Mouse (Mus musculus) midbrain, embryonic 14.5 days (tissue): Measurements from ENCODE around the gene Nhlh1. TPM values are rescaled to one million over a fixed set of nuclear protein-coding genes. Genes with fewer than 3 reads are reported as not detected.
A peak's percentile ranks its signal among the peaks of the same experiment; 100 is the strongest.

Experiments
- ATAC-seq: fragments of 200-750 bp; cut with Nextera tagmentation; 2 replicates; pipeline ENCODE4 v1.8.0; 2017; ENCODE audit warnings: moderate number of reproducible peaks, moderate library complexity; ENCODE audit not compliant: low FRiP score, low TSS enrichment
- DNase-seq: peaks from one replicate; pipeline ENCODE4 v3.0.0-alpha.2; 2015
- H3K27ac ChIP-seq: fragments of 300-500 bp; sonication (generic); replicated peaks from 2 replicates; pipeline ENCODE4 v1.5.1; 2014; ENCODE audit warnings: mild to moderate bottlenecking, low read depth, low read length, moderate library complexity
- H3K27me3 ChIP-seq: fragments of 300-500 bp; sonication (generic); 2 replicates; pipeline ENCODE4 v1.6.1; 2014; ENCODE audit warnings: low read length, control low read depth, mixed read lengths; ENCODE audit not compliant: control insufficient read depth, insufficient read depth
- H3K36me3 ChIP-seq: fragments of 300-500 bp; sonication (generic); 2 replicates; pipeline ENCODE4 v1.6.1; 2014; ENCODE audit warnings: low read length, control low read depth; ENCODE audit not compliant: control insufficient read depth, insufficient read depth
- H3K4me1 ChIP-seq: fragments of 300-500 bp; sonication (generic); 2 replicates; pipeline ENCODE4 v1.6.1; 2014; ENCODE audit warnings: mild to moderate bottlenecking, antibody characterized with exemption, low read length, control low read depth; ENCODE audit not compliant: control insufficient read depth, insufficient read depth
- H3K4me2 ChIP-seq: fragments of 300-500 bp; sonication (generic); 2 replicates; pipeline ENCODE4 v1.6.1; 2014; ENCODE audit warnings: mild to moderate bottlenecking, low read length, moderate library complexity
- H3K4me3 ChIP-seq: fragments of 300-500 bp; sonication (generic); replicated peaks from 2 replicates; pipeline ENCODE4 v1.5.1; 2014; ENCODE audit warnings: low read depth, low read length
- H3K9ac ChIP-seq: fragments of 300-500 bp; sonication (generic); replicated peaks from 2 replicates; pipeline ENCODE4 v1.6.1; 2014; ENCODE audit warnings: mild to moderate bottlenecking, low read length, moderate library complexity
- H3K9me3 ChIP-seq: fragments of 300-500 bp; sonication (generic); 2 replicates; pipeline ENCODE4 v1.6.1; 2016; ENCODE audit warnings: low read length, control low read depth, mixed read lengths; ENCODE audit not compliant: control insufficient read depth
- WGBS: fragments of 180-500 bp; shearing (Covaris S2); extraction: QIAGEN DNeasy Blood & Tissue Kit; methylation state at CpG from one replicate; pipeline ENCODE4 v1.1.7; 2014; 5-methylcytosine and 5-hydroxymethylcytosine counted together
- polyA plus RNA-seq: library from polyadenylated mRNA; unstranded; fragments of >200 nt; fragmentation: Nextera tagmentation; extraction: Ambion mirVana; gene quantifications from 2 replicates; pipeline ENCODE4 v1.2.1, GENCODE M21; 2014

Gene Nhlh1
- polyA plus RNA-seq, 1 experiment from 2014 or later: 5.5 TPM

GRCm38 (mm10) chr1:172061217-172061616 lies 3.8 kb upstream of the Nhlh1 start:
- no peak for DNase-seq
- peaks cover 23% of the 10 kb centered on the region for H3K36me3 ChIP-seq
- no peaks in the 10 kb centered on the region for H3K9me3 ChIP-seq
- H3K27me3 ChIP-seq: no peaks in the 10 kb centered on the region
- no peak overlapping the region for H3K4me2 ChIP-seq
- 18% methylated on average over 8 of the region's 8 CpGs for WGBS
- peaks cover 36% of the 10 kb centered on the region; the same call in 1 of the 2 replicates for H3K4me1 ChIP-seq
- peak overlapping the region; percentile 77 for H3K27ac ChIP-seq
- no peak overlapping the region for H3K9ac ChIP-seq
- peak; percentile 38; the same call in 1 of the 2 replicates for ATAC-seq
- H3K4me3 ChIP-seq: no peak overlapping the region

GRCm38 (mm10) chr1:172060659-172061058 lies 3.3 kb upstream of the Nhlh1 start:
- Histone ChIP-seq H3K9ac (no peak overlapping the region), H3K27ac (peak overlapping the region; percentile 77), H3K27me3 (no peaks in the 10 kb centered on the region), H3K4me3 (no peak overlapping the region), H3K4me1 (peaks cover 36% of the 10 kb centered on the region; the same call in 1 of the 2 replicates), H3K4me2 (no peak overlapping the region), H3K36me3 (peaks cover 17% of the 10 kb centered on the region), H3K9me3 (no peaks in the 10 kb centered on the region)
- ATAC-seq: peak; percentile 36; the same call in 1 of the 2 replicates
- DNase-seq: peak; percentile 55
- WGBS: 29% methylated on average over 4 of the region's 4 CpGs

- peaks cover 41% of the 10 kb centered on the region for H3K4me1 ChIP-seq
- no peak for DNase-seq
- H3K9me3 ChIP-seq: no peaks in the 10 kb centered on the region
- no peak overlapping the region for H3K9ac ChIP-seq
- no peak overlapping the region for H3K4me2 ChIP-seq
- H3K4me3 ChIP-seq: no peak overlapping the region
- H3K27ac ChIP-seq: peak overlapping the region; percentile 74
- ATAC-seq: no peak
- no peaks in the 10 kb centered on the region for H3K36me3 ChIP-seq
- H3K27me3 ChIP-seq: no peaks in the 10 kb centered on the region
- WGBS: 39% methylated on average over 7 of the region's 7 CpGs
Observed at GRCm38 (mm10) chr1:172058874-172059273, 1.5 kb upstream of the Nhlh1 start.

GRCm38 (mm10) chr1:172058321-172058720 lies 948 bp upstream of the Nhlh1 start:
- Histone ChIP-seq H3K27ac (peak overlapping the region; percentile 74), H3K4me1 (peaks cover 47% of the 10 kb centered on the region), H3K9ac (no peak overlapping the region), H3K27me3 (no peaks in the 10 kb centered on the region), H3K4me2 (peak overlapping the region; percentile 80; the same call in 1 of the 2 replicates), H3K36me3 (no peaks in the 10 kb centered on the region), H3K9me3 (no peaks in the 10 kb centered on the region), H3K4me3 (no peak overlapping the region)
- no peak for DNase-seq
- 22% methylated on average over 6 of the region's 6 CpGs for WGBS
- no peak for ATAC-seq

GRCm38 (mm10) chr1:172056251-172056650 lies 1.1 kb downstream of the Nhlh1 start:
- DNase-seq (no peak), ATAC-seq (no peak)
- H3K4me3 ChIP-seq: peak overlapping the region; percentile 30
- no peaks in the 10 kb centered on the region for H3K9me3 ChIP-seq
- no peaks in the 10 kb centered on the region for H3K36me3 ChIP-seq
- peak overlapping the region; percentile 80 for H3K4me2 ChIP-seq
- H3K27ac ChIP-seq: no peak overlapping the region
- WGBS: 67% methylated on average over 4 of the region's 4 CpGs
- peak overlapping the region; percentile 39; the same call in 1 of the 2 replicates for H3K9ac ChIP-seq
- peaks cover 51% of the 10 kb centered on the region for H3K4me1 ChIP-seq
- H3K27me3 ChIP-seq: no peaks in the 10 kb centered on the region

GRCm38 (mm10) chr1:172053541-172054440 lies 3.6 kb downstream of the Nhlh1 start:
- H3K36me3 ChIP-seq: no peaks in the 10 kb centered on the region
- peak overlapping the region; percentile 66 for H3K9ac ChIP-seq
- peak overlapping the region; percentile 80 for H3K4me2 ChIP-seq
- 3% methylated on average over 42 of the region's 42 CpGs for WGBS
- ATAC-seq: no peak
- H3K4me1 ChIP-seq: peaks cover 45% of the 10 kb centered on the region
- no peaks in the 10 kb centered on the region for H3K27me3 ChIP-seq
- DNase-seq: peak; percentile 70
- no peaks in the 10 kb centered on the region for H3K9me3 ChIP-seq
- H3K27ac ChIP-seq: no peak overlapping the region
- peak overlapping the region; percentile 44 for H3K4me3 ChIP-seq

- 8% methylated on average over 10 of the region's 10 CpGs for WGBS
- H3K36me3 ChIP-seq: no peaks in the 10 kb centered on the region
- peak overlapping the region; percentile 44; the same call in 1 of the 2 replicates for H3K4me3 ChIP-seq
- H3K4me2 ChIP-seq: peak overlapping the region; percentile 80
- H3K4me1 ChIP-seq: peaks cover 44% of the 10 kb centered on the region
- ATAC-seq (no peak), DNase-seq (no peak)
- H3K9ac ChIP-seq: peak overlapping the region; percentile 32; the same call in 1 of the 2 replicates
- H3K27me3 ChIP-seq: no peaks in the 10 kb centered on the region
- no peaks in the 10 kb centered on the region for H3K9me3 ChIP-seq
- H3K27ac ChIP-seq: 0 out of 2 replicates have a peak overlapping the region, but pooled peaks have one; percentile 9
Observed at GRCm38 (mm10) chr1:172052766-172053279, 4.5 kb downstream of the Nhlh1 start.

GRCm38 (mm10) chr1:172049131-172049782 lies 8.1 kb downstream of the Nhlh1 start:
- Histone ChIP-seq H3K36me3 (no peaks in the 10 kb centered on the region), H3K27ac (peak overlapping the region; percentile 89), H3K9ac (peak overlapping the region; percentile 7; the same call in 1 of the 2 replicates), H3K4me3 (no peak overlapping the region), H3K27me3 (no peaks in the 10 kb centered on the region), H3K4me1 (peaks cover 37% of the 10 kb centered on the region), H3K4me2 (peak overlapping the region; percentile 35), H3K9me3 (no peaks in the 10 kb centered on the region)
- ATAC-seq: peak; percentile 48
- 8% methylated on average over 13 of the region's 13 CpGs for WGBS
- DNase-seq: peak; percentile 77
